Mouse (Mus musculus) hindbrain, embryonic 10.5 days (tissue): Measurements from ENCODE around the gene Srd5a1. TPM values are rescaled to one million over a fixed set of nuclear protein-coding genes. Genes with fewer than 3 reads are reported as not detected.

ENCODE experiments used
- DNase-seq: peaks from one replicate; pipeline ENCODE4 v3.0.0-alpha.2; 2017; ENCODE audit warnings: low spot score
- H3K27ac ChIP-seq: fragments of 300-500 bp; sonication (generic); 2 replicates; pipeline ENCODE4 v1.5.1; 2016; ENCODE audit warnings: mild to moderate bottlenecking, moderate library complexity
- H3K27me3 ChIP-seq: fragments of 300-500 bp; sonication (generic); 2 replicates; pipeline ENCODE4 v1.6.1; 2016; ENCODE audit warnings: mild to moderate bottlenecking; ENCODE audit not compliant: poor library complexity, insufficient read depth, severe bottlenecking
- H3K36me3 ChIP-seq: fragments of 300-500 bp; sonication (generic); 2 replicates; pipeline ENCODE4 v1.6.1; 2016; ENCODE audit warnings: mild to moderate bottlenecking, moderate library complexity
- H3K4me1 ChIP-seq: fragments of 300-500 bp; sonication (generic); replicated peaks from 2 replicates; pipeline ENCODE4 v1.6.1; 2016; ENCODE audit warnings: mild to moderate bottlenecking
- H3K4me3 ChIP-seq: fragments of 300-500 bp; sonication (generic); 2 replicates; pipeline ENCODE4 v1.5.1; 2016; ENCODE audit warnings: mild to moderate bottlenecking, moderate library complexity
- H3K9me3 ChIP-seq: fragments of 300-500 bp; sonication (generic); 2 replicates; pipeline ENCODE4 v1.6.1; 2016; ENCODE audit warnings: mild to moderate bottlenecking, moderate library complexity
- WGBS: fragments of 180-500 bp; shearing (Covaris S2); methylation state at CpG from one replicate; pipeline ENCODE4 v1.1.7; 2016; 5-methylcytosine and 5-hydroxymethylcytosine counted together
- polyA plus RNA-seq: library from polyadenylated mRNA; unstranded; fragments of >200 nt; fragmentation: Nextera tagmentation; extraction: Ambion mirVana; gene quantifications from 2 replicates; pipeline ENCODE4 v1.2.1, GENCODE M21; 2016

The Srd5a1 gene
- polyA plus RNA-seq, 1 experiment from 2014 or later: 24.3 TPM

- Histone ChIP-seq H3K27me3 (no peaks in the 10 kb centered on the region), H3K27ac (no peak overlapping the region), H3K4me1 (peaks cover 83% of the 10 kb centered on the region), H3K4me3 (peak overlapping the region; percentile 97), H3K9me3 (no peaks in the 10 kb centered on the region), H3K36me3 (peaks cover 24% of the 10 kb centered on the region)
- no peak for DNase-seq
- WGBS: 59% methylated on average over 6 of the region's 6 CpGs
Observed at GRCm38 (mm10) chr13:69531431-69531830, 79.8 kb downstream of the Srd5a1 start.

GRCm38 (mm10) chr13:69530951-69531350 lies 80.3 kb downstream of the Srd5a1 start:
- Histone ChIP-seq H3K36me3 (peaks cover 24% of the 10 kb centered on the region), H3K4me1 (peaks cover 83% of the 10 kb centered on the region), H3K27ac (no peak overlapping the region), H3K9me3 (no peaks in the 10 kb centered on the region), H3K4me3 (peak overlapping the region; percentile 97), H3K27me3 (no peaks in the 10 kb centered on the region)
- WGBS: 88% methylated on average over 6 of the region's 6 CpGs
- no peak for DNase-seq

DNA sequence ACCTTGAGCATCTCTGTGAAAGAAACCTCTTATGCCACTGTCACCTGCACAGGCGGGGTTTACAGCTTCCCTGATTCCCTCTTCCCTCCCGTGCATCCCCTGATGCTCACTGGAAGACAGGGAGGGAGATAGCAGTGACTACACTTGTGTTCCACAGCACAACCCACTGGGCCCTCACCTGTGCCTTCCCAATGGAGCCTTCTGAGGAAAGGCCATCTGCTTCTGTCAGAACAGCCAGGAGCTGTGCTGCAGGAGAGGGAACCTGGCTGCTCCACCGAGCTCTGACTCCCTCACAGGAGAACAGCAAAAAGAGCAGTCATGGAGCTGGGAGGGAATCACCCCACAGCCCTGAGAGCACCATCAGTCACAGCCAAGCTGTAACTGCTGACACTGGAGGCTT lies 81.1 kb downstream of the Srd5a1 start:
- Histone ChIP-seq H3K27me3 (no peaks in the 10 kb centered on the region), H3K36me3 (peaks cover 24% of the 10 kb centered on the region), H3K4me3 (0 out of 2 replicates have a peak overlapping the region, but pooled peaks have one; percentile 97), H3K27ac (no peak overlapping the region), H3K4me1 (peaks cover 83% of the 10 kb centered on the region), H3K9me3 (no peaks in the 10 kb centered on the region)
- DNase-seq: no peak
- WGBS: 82% methylated on average over 3 of the region's 3 CpGs

DNA sequence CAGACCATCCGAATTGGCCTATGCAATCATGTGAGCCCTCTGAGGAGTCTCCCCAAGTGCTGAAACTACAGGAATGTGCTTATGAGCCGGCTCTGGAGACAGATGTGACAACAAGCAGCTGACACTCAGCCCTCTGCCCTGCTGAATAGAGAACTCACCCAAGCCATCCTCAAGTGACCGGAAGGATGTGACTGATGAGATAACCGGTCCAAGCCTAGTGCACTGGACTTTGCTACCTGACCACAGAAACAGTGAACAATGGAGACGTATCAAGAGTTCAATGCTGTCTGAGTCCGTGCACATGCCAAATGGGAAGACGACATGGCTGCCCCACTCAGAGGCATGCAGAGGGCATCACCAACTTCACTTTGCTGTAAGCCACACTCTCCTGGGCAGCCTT lies 82.7 kb downstream of the Srd5a1 start:
- peaks cover 24% of the 10 kb centered on the region for H3K36me3 ChIP-seq
- no peak overlapping the region for H3K4me3 ChIP-seq
- H3K9me3 ChIP-seq: no peaks in the 10 kb centered on the region
- peaks cover 94% of the 10 kb centered on the region for H3K4me1 ChIP-seq
- no peak for DNase-seq
- WGBS: 88% methylated on average over 7 of the region's 7 CpGs
- no peak overlapping the region for H3K27ac ChIP-seq
- no peaks in the 10 kb centered on the region for H3K27me3 ChIP-seq

- Histone ChIP-seq H3K27ac (no peak overlapping the region), H3K4me1 (peaks cover 94% of the 10 kb centered on the region), H3K4me3 (no peak overlapping the region), H3K9me3 (no peaks in the 10 kb centered on the region), H3K36me3 (peaks cover 22% of the 10 kb centered on the region), H3K27me3 (no peaks in the 10 kb centered on the region)
- WGBS: 65% methylated on average over 4 of the region's 4 CpGs
- DNase-seq: no peak
Observed at GRCm38 (mm10) chr13:69525867-69526266, 85.4 kb downstream of the Srd5a1 start.

GRCm38 (mm10) chr13:69524158-69524530 lies 87.1 kb downstream of the Srd5a1 start:
- no peak for DNase-seq
- 73% methylated on average over 2 of the region's 2 CpGs for WGBS
- no peak overlapping the region for H3K4me3 ChIP-seq
- H3K27me3 ChIP-seq: no peaks in the 10 kb centered on the region
- no peaks in the 10 kb centered on the region for H3K9me3 ChIP-seq
- no peak overlapping the region for H3K27ac ChIP-seq
- H3K36me3 ChIP-seq: peaks cover 5% of the 10 kb centered on the region
- H3K4me1 ChIP-seq: peaks cover 86% of the 10 kb centered on the region

Other genes with a start within 250 kb of the Srd5a1 start
- 98.7 and 141 TPM in 2 replicates for gene Nsun2, start 77.7 kb downstream of the Srd5a1 start, polyA plus RNA-seq
- 4.8 TPM in 2 replicates for gene Tent4a, start 76.8 kb downstream of the Srd5a1 start, polyA plus RNA-seq
- 2.6 and 6.1 TPM in 2 replicates for gene Ube2ql1, start 128.4 kb upstream of the Srd5a1 start, polyA plus RNA-seq
- 202 and 229 TPM in 2 replicates for gene Med10, start 191.0 kb upstream of the Srd5a1 start, polyA plus RNA-seq